Mouse (Mus musculus) bone marrow, adult 2 months (tissue): ENCODE measurements around the gene Kcnj8. TPM values are rescaled to one million over a fixed set of nuclear protein-coding genes. Genes with fewer than 3 reads are reported as not detected.
A peak's percentile ranks its signal among the peaks of the same experiment; 100 is the strongest.

ENCODE experiments used
- H3K27ac ChIP-seq: fragments of 200-500 bp; 2 replicates; pipeline ENCODE4 v1.5.1; 2012; ENCODE audit warnings: low read depth, mild to moderate bottlenecking, control low read depth, inconsistent platforms, low read length; ENCODE audit not compliant: control insufficient read depth, poor library complexity, insufficient read depth
- H3K4me1 ChIP-seq: fragments of 200-500 bp; 2 replicates; pipeline ENCODE4 v1.6.1; 2011; ENCODE audit warnings: low read length; ENCODE audit not compliant: control insufficient read depth, insufficient read depth
- H3K4me3 ChIP-seq: fragments of 200-500 bp; replicated peaks from 2 replicates; pipeline ENCODE3; 2011; ENCODE audit warnings: mild to moderate bottlenecking, low read depth, low read length, control low read depth; ENCODE audit not compliant: control insufficient read depth
- CTCF ChIP-seq: fragments of 200-500 bp; IDR thresholded peaks from 2 replicates; pipeline ENCODE4 v1.5.1; 2011; ENCODE audit warnings: low read length, control low read depth; ENCODE audit not compliant: control insufficient read depth, insufficient read depth
- POLR2A ChIP-seq: fragments of 200-500 bp; IDR thresholded peaks from 2 replicates; pipeline ENCODE4 v1.6.1; 2011; ENCODE audit warnings: low read depth, mild to moderate bottlenecking, control low read depth, low read length, borderline replicate concordance; ENCODE audit not compliant: control insufficient read depth
- WGBS: fragments of 180-500 bp; shearing (Covaris S2); methylation state at CpG from one replicate; pipeline ENCODE4 v1.1.7; 2018; 5-methylcytosine and 5-hydroxymethylcytosine counted together
- polyA plus RNA-seq: library from polyadenylated mRNA; stranded (reverse); fragments of >200 nt; gene quantifications from 2 replicates; pipeline ENCODE4 v1.2.4, GENCODE M21; 2011; ENCODE audit warnings: low replicate concordance; ENCODE audit not compliant: missing spikeins, insufficient read depth, insufficient read length

The Kcnj8 gene
- polyA plus RNA-seq, result 1.7 and 1.8 TPM in 2 replicates

DNA sequence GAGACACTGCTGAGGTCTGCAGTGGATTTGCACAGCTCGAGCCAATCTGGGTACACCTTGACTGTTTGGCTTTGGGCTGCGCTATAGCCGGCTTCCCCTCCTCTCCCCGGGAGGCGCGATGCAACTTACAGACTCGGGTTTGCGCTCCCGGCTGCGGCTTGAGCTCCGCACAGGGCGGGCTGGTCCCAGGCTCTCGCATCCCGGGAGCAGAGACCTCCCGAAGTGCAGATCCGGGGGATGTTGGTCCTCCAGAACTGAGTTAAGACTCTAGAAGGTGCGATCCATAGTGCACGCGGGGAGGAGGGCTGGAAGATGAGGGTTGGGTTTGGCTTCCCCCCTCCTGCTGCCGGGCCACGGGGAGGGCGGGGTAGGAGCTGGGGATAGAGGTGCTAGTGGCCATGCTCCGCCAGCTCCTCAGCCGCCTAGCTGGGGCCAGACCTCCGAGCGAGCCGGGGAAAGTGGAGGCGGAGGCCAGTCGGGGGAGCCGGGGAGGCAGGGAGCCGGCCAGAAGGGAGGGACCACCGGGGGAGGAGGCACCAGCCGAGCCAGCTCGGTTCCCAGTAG lies at the start of gene Kcnj8:
Kcnj8 (minus strand) TSS at position 560 of the 564 bp plus-strand sequence.
- Histone ChIP-seq H3K4me3 (peak within 1 kb of the TSS; percentile 3), H3K27ac (no peak within 1 kb of the TSS; the same call in 1 of the 2 replicates), H3K4me1 (no peaks in the 10 kb centered on the region; the same call in 1 of the 2 replicates)
- TF ChIP-seq POLR2A, result no peak
- TF ChIP-seq CTCF, result no peak
- WGBS, result 1% methylated on average over 34 of the region's 34 CpGs

DNA sequence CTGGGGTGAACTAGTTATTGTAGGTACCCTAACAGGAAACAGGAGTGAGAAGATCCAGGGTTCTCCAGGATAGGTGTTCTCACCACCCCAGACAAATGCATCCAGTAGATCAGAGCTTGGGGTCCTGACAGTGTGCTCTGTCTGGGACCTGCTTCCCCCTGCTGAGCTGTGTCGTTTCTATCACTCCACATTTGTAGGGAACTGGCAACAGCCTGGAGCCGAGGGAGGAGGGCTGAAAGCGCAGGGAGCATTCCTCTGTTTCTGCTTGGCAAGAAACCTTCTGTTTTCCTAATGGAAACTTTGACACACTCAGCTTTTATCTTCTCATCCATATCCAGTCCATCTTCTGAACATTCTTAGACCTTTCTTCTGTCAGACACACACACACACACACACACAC lies 45.2 kb upstream of the Kcnj8 start:
- WGBS, result 60% methylated on average over 3 of the region's 3 CpGs
- TF ChIP-seq POLR2A (no peak), CTCF (no peak)
- Histone ChIP-seq H3K27ac (no peak overlapping the region), H3K4me1 (no peaks in the 10 kb centered on the region), H3K4me3 (no peak overlapping the region)

DNA sequence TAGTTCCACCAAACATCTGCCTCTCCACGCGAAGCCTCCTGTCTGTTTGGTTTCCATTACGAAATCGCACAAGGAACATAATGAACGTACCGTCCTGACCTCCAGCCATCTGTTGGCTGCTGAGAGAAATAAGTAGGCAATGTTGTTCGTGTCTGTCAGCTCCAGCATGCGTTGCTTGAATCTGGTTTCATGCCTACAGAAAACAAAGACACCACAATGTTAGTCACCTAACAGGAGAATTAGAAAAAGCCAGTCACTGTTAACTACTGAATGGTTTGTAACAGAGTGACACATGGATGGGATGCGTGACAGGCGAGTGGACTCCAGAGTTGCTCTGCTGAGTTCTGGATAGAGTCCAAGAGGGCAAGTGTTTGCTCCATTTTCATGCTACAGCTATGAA lies 42.9 kb upstream of the Kcnj8 start:
- no peak for TF ChIP-seq CTCF
- TF ChIP-seq POLR2A, result no peak
- WGBS, result 65% methylated on average over 10 of the region's 10 CpGs
- H3K4me3 ChIP-seq, result no peak overlapping the region
- H3K4me1 ChIP-seq, result no peaks in the 10 kb centered on the region
- H3K27ac ChIP-seq, result no peak overlapping the region

DNA sequence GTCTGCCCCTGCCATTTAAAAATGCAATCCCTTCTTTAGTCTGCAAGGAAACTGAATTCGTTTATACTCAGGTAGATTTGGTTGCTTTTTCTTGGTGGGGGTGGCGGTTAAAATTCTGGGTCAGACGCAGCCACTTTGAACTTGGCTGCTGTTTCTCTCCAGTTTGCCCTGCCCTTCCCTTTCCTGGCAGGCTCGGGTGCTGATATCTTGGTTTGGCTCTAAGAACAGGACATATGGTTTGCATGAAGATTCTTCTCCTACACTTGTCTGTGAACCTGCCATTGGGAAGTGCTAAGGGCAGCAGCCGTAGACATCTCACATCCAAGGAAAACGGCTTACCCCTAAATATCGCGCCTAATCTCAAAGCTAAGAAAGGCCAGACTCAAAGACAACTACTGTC lies 41.0 kb upstream of the Kcnj8 start:
- TF ChIP-seq CTCF (no peak), POLR2A (no peak)
- Histone ChIP-seq H3K4me3 (no peak overlapping the region), H3K27ac (no peak overlapping the region), H3K4me1 (no peaks in the 10 kb centered on the region)
- 69% methylated on average over 8 of the region's 8 CpGs for WGBS

DNA sequence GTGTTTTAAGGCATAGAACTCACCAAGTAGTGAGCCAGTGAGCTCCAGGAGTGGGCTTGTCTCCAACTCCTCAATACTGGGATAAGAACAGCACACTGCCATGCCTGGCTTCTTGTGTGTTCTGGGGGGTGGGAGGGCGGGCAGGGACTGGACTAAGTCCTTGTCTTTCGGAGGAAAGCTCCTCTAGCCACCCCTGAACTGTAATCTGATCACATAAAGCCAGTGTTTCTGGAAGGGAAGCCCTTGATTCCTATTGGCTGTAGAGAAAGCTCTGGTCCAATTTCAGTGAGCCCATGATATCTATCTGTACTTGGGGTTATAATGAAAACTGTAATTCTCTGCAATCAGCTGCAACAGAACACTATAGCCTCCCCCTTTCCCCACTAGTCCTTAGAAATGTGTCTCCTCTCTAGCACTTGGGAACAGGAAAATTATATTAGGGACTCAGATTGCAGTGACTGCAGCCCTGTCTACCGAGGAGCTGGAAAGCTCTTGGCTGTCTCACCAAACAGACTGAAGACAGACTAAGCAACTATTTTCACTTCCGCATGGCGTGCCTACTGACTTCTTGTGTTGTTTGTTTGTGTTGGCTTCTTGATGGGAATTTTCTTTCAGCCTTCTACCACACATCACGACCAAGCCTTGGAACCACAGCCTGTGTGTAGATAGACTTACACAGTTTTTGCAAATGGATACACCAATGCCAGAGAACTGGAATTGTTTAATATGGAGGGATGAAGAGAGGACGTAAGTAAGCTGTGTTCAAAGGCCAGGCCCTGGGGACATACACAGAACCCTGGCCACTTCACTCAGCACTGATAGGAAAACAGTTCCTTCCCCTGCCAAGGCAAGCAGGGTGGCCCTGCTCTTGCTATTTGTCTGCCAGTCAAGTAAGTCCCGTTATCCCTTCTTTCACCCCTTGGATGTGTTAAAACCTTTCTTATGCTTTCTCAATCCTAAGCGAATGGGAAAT lies 38.3 kb upstream of the Kcnj8 start:
- Histone ChIP-seq H3K27ac (no peak overlapping the region), H3K4me1 (no peaks in the 10 kb centered on the region), H3K4me3 (no peak overlapping the region)
- TF ChIP-seq CTCF, result no peak
- no peak for TF ChIP-seq POLR2A
- 72% methylated on average over 9 of the region's 9 CpGs for WGBS

DNA sequence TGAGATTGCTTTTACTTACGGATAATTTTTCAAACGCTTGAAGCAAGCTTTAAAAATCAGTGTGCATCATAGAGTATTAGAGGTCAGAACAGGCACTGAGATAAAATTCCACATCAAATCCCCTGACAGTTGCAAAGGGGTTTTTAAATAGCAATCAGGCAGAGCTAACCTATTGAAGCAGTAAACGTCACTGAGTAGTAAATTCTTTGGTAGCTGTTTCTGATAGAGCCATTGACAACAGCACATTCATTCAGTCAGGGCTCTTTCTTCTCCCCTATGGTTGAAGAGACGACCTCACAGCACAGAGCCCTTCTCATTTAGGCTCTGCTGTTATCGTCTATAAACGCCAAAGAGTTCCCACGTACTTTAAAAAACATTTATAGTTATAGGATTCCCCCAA lies 35.7 kb upstream of the Kcnj8 start:
- no peak for TF ChIP-seq CTCF
- TF ChIP-seq POLR2A, result no peak
- no peak overlapping the region for H3K27ac ChIP-seq
- no peaks in the 10 kb centered on the region for H3K4me1 ChIP-seq
- no peak overlapping the region for H3K4me3 ChIP-seq
- 80% methylated on average over 7 of the region's 7 CpGs for WGBS

DNA sequence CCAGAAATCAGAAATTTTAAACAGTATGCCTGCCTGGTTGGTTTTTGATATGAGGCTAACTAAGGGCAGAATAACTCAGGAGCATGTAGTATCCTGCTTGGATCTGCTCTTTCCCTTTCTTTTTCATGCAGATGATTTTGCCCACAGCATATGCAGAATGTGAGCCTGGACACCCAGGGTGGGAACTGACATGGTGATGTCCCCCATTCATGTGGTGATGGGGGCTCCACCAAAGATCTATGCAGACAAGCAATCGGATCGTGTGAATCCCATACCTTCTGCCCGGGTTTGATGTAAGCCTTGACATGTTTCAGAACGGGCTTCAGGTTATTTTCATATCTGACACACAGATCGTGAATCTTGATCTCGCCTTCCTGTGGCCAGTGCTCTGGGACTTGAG lies 31.4 kb upstream of the Kcnj8 start:
- TF ChIP-seq CTCF, result no peak
- no peak for TF ChIP-seq POLR2A
- no peak overlapping the region for H3K27ac ChIP-seq
- H3K4me1 ChIP-seq, result no peaks in the 10 kb centered on the region
- no peak overlapping the region for H3K4me3 ChIP-seq
- 63% methylated on average over 6 of the region's 6 CpGs for WGBS

DNA sequence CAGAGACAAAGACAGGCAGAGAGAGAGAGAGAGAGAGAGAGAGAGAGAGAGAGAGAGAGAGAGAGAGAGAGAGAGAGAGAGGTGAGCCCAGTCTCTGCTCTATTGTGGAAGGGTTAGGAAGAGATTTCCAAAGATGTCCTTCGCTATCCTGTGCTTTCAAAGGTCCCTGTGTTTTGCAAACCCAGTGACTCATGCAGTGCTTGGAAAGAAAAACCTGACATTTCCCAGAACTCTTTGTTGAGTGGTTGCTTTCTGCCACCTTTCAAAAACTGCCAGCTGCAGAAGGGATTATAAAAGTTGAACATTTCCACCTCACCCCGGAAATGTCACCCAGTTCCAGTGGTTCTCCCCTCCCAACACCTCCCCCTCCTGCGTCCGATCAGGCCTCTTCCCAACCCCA lies 7.4 kb upstream of the Kcnj8 start:
- Histone ChIP-seq H3K4me1 (no peaks in the 10 kb centered on the region), H3K27ac (no peak overlapping the region), H3K4me3 (no peak overlapping the region)
- WGBS, result 69% methylated on average over 4 of the region's 4 CpGs
- no peak for TF ChIP-seq CTCF
- TF ChIP-seq POLR2A, result no peak

DNA sequence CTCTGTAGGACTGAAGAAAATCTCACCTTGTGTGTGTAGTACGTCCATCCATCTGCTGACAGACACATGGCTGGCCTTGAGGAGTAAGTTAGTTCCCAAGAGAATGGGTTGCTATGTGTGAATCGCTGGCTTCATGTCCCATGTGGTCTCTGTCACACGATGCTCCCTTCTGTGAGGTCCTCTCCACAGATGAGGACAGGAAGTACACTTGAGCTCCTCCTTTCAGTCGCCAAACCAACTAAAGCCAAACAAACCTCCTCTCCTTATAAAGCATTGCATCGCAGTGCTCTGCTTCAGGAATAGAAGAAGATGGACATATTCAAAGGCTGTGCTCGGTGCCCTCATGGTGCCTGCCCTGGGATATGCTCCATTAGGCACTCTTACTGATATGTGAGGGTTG lies 6.4 kb upstream of the Kcnj8 start:
- WGBS, result 69% methylated on average over 6 of the region's 6 CpGs
- Histone ChIP-seq H3K27ac (no peak overlapping the region), H3K4me1 (no peaks in the 10 kb centered on the region), H3K4me3 (no peak overlapping the region)
- TF ChIP-seq CTCF (no peak), POLR2A (no peak)
